Mouse (Mus musculus): ENCODE measurements around the gene Gm20850. TPM values are rescaled to one million over a fixed set of nuclear protein-coding genes. Genes with fewer than 3 reads are reported as not detected.
"Not testable (repeated sequence)": the region's sequence is repeated elsewhere in the genome, so short reads cannot be mapped to it uniquely, and the experiment has no call there.

Gene Gm20850
- not detected for total RNA-seq (2021)
- long read RNA-seq, experiment 1 = 0 reads
- long read RNA-seq, experiment 2 = 0 reads

- DNase-seq (ENCODE audit: low spot score in 2 of 2) = not testable (repeated sequence)
These were observed at the start of gene Gm20850 for GRCm38 (mm10) chrY:75715022-75715421. Gm20850 (plus strand) TSS chrY:75715322.
